Mouse (Mus musculus): ENCODE data around the gene Svep1.

GRCm38 (mm10) chr4:58086738-58087137 is 119.9 kb downstream of the Svep1 start:
- no peak for TF ChIP-seq CTCF (IDR thresholded peaks at IDR 0.05; ENCODE audit: low read depth)
- no peak for TF ChIP-seq EP300 (IDR thresholded peaks at IDR 0.05; ENCODE audit: low read depth)

Data from liver, embryonic 14.5 days (tissue).